Mouse (Mus musculus): Measurements from ENCODE around the gene Bhmt2. TPM values are rescaled to one million over a fixed set of nuclear protein-coding genes. Genes with fewer than 3 reads are reported as not detected.

Bhmt2 gene
- polyA plus RNA-seq, 1 experiment from 2014 or later: not detected

- Histone ChIP-seq H3K4me1 (no peaks in the 10 kb centered on the region), H3K4me2 (no peak overlapping the region), H3K27ac (no peak overlapping the region), H3K9ac (no peak overlapping the region), H3K36me3 (no peaks in the 10 kb centered on the region), H3K4me3 (no peak overlapping the region), H3K9me3 (no peaks in the 10 kb centered on the region), H3K27me3 (no peaks in the 10 kb centered on the region)
- no peak for ATAC-seq (ENCODE audit: borderline replicate concordance, extremely low read depth, low FRiP score, low TSS enrichment)
- WGBS: 91% methylated on average over 3 of the region's 3 CpGs
Measured at GRCm38 (mm10) chr13:93689566-93689965, 15.5 kb upstream of the Bhmt2 start.

GRCm38 (mm10) chr13:93687321-93687720, 13.2 kb upstream of the Bhmt2 start:
- Histone ChIP-seq H3K4me2 (no peak overlapping the region), H3K4me3 (no peak overlapping the region), H3K9ac (no peak overlapping the region), H3K4me1 (no peaks in the 10 kb centered on the region), H3K9me3 (no peaks in the 10 kb centered on the region), H3K36me3 (no peaks in the 10 kb centered on the region), H3K27me3 (no peaks in the 10 kb centered on the region), H3K27ac (no peak overlapping the region)
- 10% methylated on average over 5 of the region's 5 CpGs for WGBS
- ATAC-seq (ENCODE audit: borderline replicate concordance, extremely low read depth, low FRiP score, low TSS enrichment): no peak

- H3K4me3 ChIP-seq: no peak overlapping the region
- ATAC-seq (ENCODE audit: borderline replicate concordance, extremely low read depth, low FRiP score, low TSS enrichment): no peak
- WGBS: 81% methylated on average over 4 of the region's 4 CpGs
- H3K27me3 ChIP-seq: no peaks in the 10 kb centered on the region
- no peak overlapping the region for H3K9ac ChIP-seq
- H3K4me1 ChIP-seq: no peaks in the 10 kb centered on the region
- H3K9me3 ChIP-seq: no peaks in the 10 kb centered on the region
- no peak overlapping the region for H3K4me2 ChIP-seq
- H3K36me3 ChIP-seq: no peaks in the 10 kb centered on the region
- H3K27ac ChIP-seq: no peak overlapping the region
Measured at GRCm38 (mm10) chr13:93685226-93685625, 11.1 kb upstream of the Bhmt2 start.

- Histone ChIP-seq H3K27ac (no peak overlapping the region), H3K4me1 (no peaks in the 10 kb centered on the region), H3K9me3 (no peaks in the 10 kb centered on the region), H3K27me3 (no peaks in the 10 kb centered on the region), H3K4me3 (no peak overlapping the region), H3K9ac (no peak overlapping the region), H3K4me2 (no peak overlapping the region), H3K36me3 (no peaks in the 10 kb centered on the region)
- ATAC-seq (ENCODE audit: borderline replicate concordance, extremely low read depth, low FRiP score, low TSS enrichment): no peak
Measured at GRCm38 (mm10) chr13:93683336-93683735, 9.2 kb upstream of the Bhmt2 start.

- Histone ChIP-seq H3K4me3 (no peak overlapping the region), H3K9me3 (no peaks in the 10 kb centered on the region), H3K4me1 (peaks cover 7% of the 10 kb centered on the region; the same call in 1 of the 2 replicates), H3K4me2 (no peak overlapping the region), H3K36me3 (no peaks in the 10 kb centered on the region), H3K27me3 (peaks cover 11% of the 10 kb centered on the region), H3K27ac (no peak overlapping the region), H3K9ac (no peak overlapping the region)
- 66% methylated on average over 9 of the region's 9 CpGs for WGBS
- no peak for ATAC-seq (ENCODE audit: borderline replicate concordance, extremely low read depth, low FRiP score, low TSS enrichment)
Measured at GRCm38 (mm10) chr13:93676864-93677263, 2.8 kb upstream of the Bhmt2 start.

GRCm38 (mm10) chr13:93673296-93673695, 806 bp downstream of the Bhmt2 start:
- 57% methylated on average over 2 of the region's 2 CpGs for WGBS
- no peak for ATAC-seq (ENCODE audit: borderline replicate concordance, extremely low read depth, low FRiP score, low TSS enrichment)
- Histone ChIP-seq H3K27ac (no peak overlapping the region), H3K9ac (no peak overlapping the region), H3K36me3 (no peaks in the 10 kb centered on the region), H3K4me1 (peaks cover 7% of the 10 kb centered on the region; the same call in 1 of the 2 replicates), H3K27me3 (peaks cover 11% of the 10 kb centered on the region), H3K4me2 (no peak overlapping the region), H3K9me3 (no peaks in the 10 kb centered on the region), H3K4me3 (no peak overlapping the region)

GRCm38 (mm10) chr13:93672371-93672770, 1.7 kb downstream of the Bhmt2 start:
- peaks cover 11% of the 10 kb centered on the region for H3K27me3 ChIP-seq
- ATAC-seq (ENCODE audit: borderline replicate concordance, extremely low read depth, low FRiP score, low TSS enrichment): no peak
- H3K4me2 ChIP-seq: no peak overlapping the region
- no peak overlapping the region for H3K27ac ChIP-seq
- H3K9me3 ChIP-seq: no peaks in the 10 kb centered on the region
- no peak overlapping the region for H3K4me3 ChIP-seq
- no peak overlapping the region for H3K9ac ChIP-seq
- H3K4me1 ChIP-seq: peaks cover 7% of the 10 kb centered on the region; the same call in 1 of the 2 replicates
- H3K36me3 ChIP-seq: no peaks in the 10 kb centered on the region
- WGBS: 78% methylated on average over 4 of the region's 4 CpGs

- Histone ChIP-seq H3K4me3 (no peak overlapping the region), H3K27me3 (no peaks in the 10 kb centered on the region), H3K36me3 (no peaks in the 10 kb centered on the region), H3K4me2 (no peak overlapping the region), H3K27ac (no peak overlapping the region), H3K4me1 (no peaks in the 10 kb centered on the region), H3K9me3 (no peaks in the 10 kb centered on the region), H3K9ac (no peak overlapping the region)
- ATAC-seq (ENCODE audit: borderline replicate concordance, extremely low read depth, low FRiP score, low TSS enrichment): no peak
- 76% methylated on average over 4 of the region's 4 CpGs for WGBS
Measured at GRCm38 (mm10) chr13:93667586-93667985, 6.5 kb downstream of the Bhmt2 start.

GRCm38 (mm10) chr13:93657941-93658340, 16.2 kb downstream of the Bhmt2 start:
- WGBS: 70% methylated on average over 5 of the region's 5 CpGs

GRCm38 (mm10) chr13:93653382-93653781, 20.7 kb downstream of the Bhmt2 start:
- ATAC-seq (ENCODE audit: borderline replicate concordance, extremely low read depth, low FRiP score, low TSS enrichment): no peak
- Histone ChIP-seq H3K36me3 (no peaks in the 10 kb centered on the region), H3K4me3 (no peak overlapping the region), H3K9me3 (no peaks in the 10 kb centered on the region), H3K4me2 (no peak overlapping the region), H3K4me1 (no peaks in the 10 kb centered on the region), H3K9ac (no peak overlapping the region), H3K27ac (no peak overlapping the region), H3K27me3 (no peaks in the 10 kb centered on the region)
- WGBS: 76% methylated on average over 6 of the region's 6 CpGs

More at GRCm38 (mm10) chr13:93657941-93658340, 16.2 kb downstream of the Bhmt2 start:
- H3K36me3 ChIP-seq: no peaks in the 10 kb centered on the region
- H3K9me3 ChIP-seq: no peaks in the 10 kb centered on the region
- no peak for ATAC-seq (ENCODE audit: borderline replicate concordance, extremely low read depth, low FRiP score, low TSS enrichment)
- no peak overlapping the region for H3K9ac ChIP-seq
- H3K4me3 ChIP-seq: no peak overlapping the region
- no peaks in the 10 kb centered on the region for H3K4me1 ChIP-seq
- no peak overlapping the region for H3K4me2 ChIP-seq
- no peaks in the 10 kb centered on the region for H3K27me3 ChIP-seq
- H3K27ac ChIP-seq: no peak overlapping the region

- H3K27me3 ChIP-seq: no peaks in the 10 kb centered on the region
- 48% methylated on average over 7 of the region's 7 CpGs for WGBS
- H3K9me3 ChIP-seq: no peaks in the 10 kb centered on the region
- ATAC-seq (ENCODE audit: borderline replicate concordance, extremely low read depth, low FRiP score, low TSS enrichment): no peak
- no peak overlapping the region for H3K4me3 ChIP-seq
- no peaks in the 10 kb centered on the region for H3K36me3 ChIP-seq
- no peak overlapping the region for H3K9ac ChIP-seq
- H3K4me1 ChIP-seq: no peaks in the 10 kb centered on the region
- H3K4me2 ChIP-seq: no peak overlapping the region
- H3K27ac ChIP-seq: no peak overlapping the region
Measured at GRCm38 (mm10) chr13:93648387-93649130, 25.5 kb downstream of the Bhmt2 start.

- Histone ChIP-seq H3K9me3 (no peaks in the 10 kb centered on the region), H3K9ac (no peak overlapping the region), H3K27me3 (no peaks in the 10 kb centered on the region), H3K27ac (no peak overlapping the region), H3K4me3 (no peak overlapping the region), H3K4me1 (no peaks in the 10 kb centered on the region), H3K36me3 (no peaks in the 10 kb centered on the region), H3K4me2 (no peak overlapping the region)
- WGBS: 56% methylated on average over 4 of the region's 4 CpGs
- ATAC-seq (ENCODE audit: borderline replicate concordance, extremely low read depth, low FRiP score, low TSS enrichment): no peak
Measured at GRCm38 (mm10) chr13:93639636-93640035, 34.5 kb downstream of the Bhmt2 start.

All from lung, embryonic 15.5 days (tissue).